Mouse (Mus musculus) midbrain, embryonic 10.5 days (tissue): ENCODE measurements at regions not wholly inside any gene's neighbourhood (a gene's known extent, or its start where the extent isn't known, plus 50 kb on each side); places are given as distances from the start of the nearest gene placed in this dataset.

Experiments
- DNase-seq: peaks from one replicate; pipeline ENCODE4 v3.0.0-alpha.2; 2017; ENCODE audit warnings: low spot score
- H3K27ac ChIP-seq: fragments of 300-500 bp; sonication (generic); replicated peaks from 2 replicates; pipeline ENCODE4 v1.5.1; 2016; ENCODE audit warnings: mild to moderate bottlenecking
- H3K27me3 ChIP-seq: fragments of 300-500 bp; sonication (generic); 2 replicates; pipeline ENCODE4 v1.6.1; 2016; ENCODE audit warnings: low read depth, mild to moderate bottlenecking; ENCODE audit not compliant: poor library complexity, severe bottlenecking
- H3K36me3 ChIP-seq: fragments of 300-500 bp; sonication (generic); 2 replicates; pipeline ENCODE4 v1.6.1; 2016; ENCODE audit warnings: mild to moderate bottlenecking, moderate library complexity
- H3K4me1 ChIP-seq: fragments of 300-500 bp; sonication (generic); 2 replicates; pipeline ENCODE4 v1.6.1; 2016
- H3K4me3 ChIP-seq: fragments of 300-500 bp; sonication (generic); 2 replicates; pipeline ENCODE4 v1.5.1; 2016; ENCODE audit warnings: mild to moderate bottlenecking, moderate library complexity
- H3K9me3 ChIP-seq: fragments of 300-500 bp; sonication (generic); replicated peaks from 2 replicates; pipeline ENCODE4 v1.6.1; 2016; ENCODE audit warnings: mild to moderate bottlenecking
- WGBS: fragments of 180-500 bp; shearing (Covaris S2); methylation state at CpG from one replicate; pipeline ENCODE4 v1.1.7; 2016; 5-methylcytosine and 5-hydroxymethylcytosine counted together

DNA sequence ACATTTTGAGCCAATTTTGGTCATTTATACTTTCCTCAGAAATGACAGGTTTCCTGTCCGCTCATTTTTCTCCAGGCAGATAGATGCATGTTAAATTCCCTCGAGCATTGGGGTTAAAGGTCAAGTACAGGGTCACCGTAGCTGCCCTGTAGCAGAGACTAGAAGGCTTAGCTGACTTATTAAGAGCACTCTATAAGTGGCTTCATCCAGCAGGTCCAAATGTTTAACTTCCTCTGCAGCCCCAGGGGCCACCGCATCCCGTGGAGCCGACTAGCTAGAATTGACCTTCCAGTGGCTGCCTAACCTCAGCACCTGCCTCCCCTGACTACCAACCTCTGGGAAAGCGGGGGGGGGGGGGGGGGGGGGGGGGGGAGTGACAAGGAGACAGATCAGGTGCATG, 114.7 kb downstream of the Rpl14 start:
- H3K4me3 ChIP-seq, result no peak overlapping the region
- WGBS, result 37% methylated on average over 6 of the region's 7 CpGs
- H3K9me3 ChIP-seq, result no peaks in the 10 kb centered on the region
- H3K4me1 ChIP-seq, result peaks cover 48% of the 10 kb centered on the region
- peaks cover 5% of the 10 kb centered on the region for H3K27me3 ChIP-seq
- no peak for DNase-seq
- H3K27ac ChIP-seq, result no peak overlapping the region
- no peaks in the 10 kb centered on the region for H3K36me3 ChIP-seq

DNA sequence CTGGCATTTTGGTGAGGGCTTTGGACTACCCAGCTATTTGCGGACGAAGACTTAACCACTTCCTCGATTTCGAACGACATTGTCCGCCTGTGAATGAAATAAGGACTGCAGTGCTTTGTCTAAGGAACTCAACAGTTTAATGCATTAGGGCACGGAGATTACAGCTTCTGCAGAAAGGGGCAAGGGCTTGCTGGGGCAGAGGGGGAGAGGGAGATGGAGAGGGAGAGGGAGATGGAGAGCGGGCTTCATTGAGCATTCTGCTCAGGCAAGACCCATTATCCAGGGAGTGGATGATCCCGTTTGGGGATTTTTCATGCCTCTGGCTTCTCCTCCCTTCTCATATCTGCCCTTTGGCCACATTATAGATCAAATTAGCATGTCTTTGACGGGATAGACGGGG, 117.8 kb downstream of the Rpl14 start:
- 51% methylated on average over 11 of the region's 11 CpGs for WGBS
- no peaks in the 10 kb centered on the region for H3K9me3 ChIP-seq

DNA sequence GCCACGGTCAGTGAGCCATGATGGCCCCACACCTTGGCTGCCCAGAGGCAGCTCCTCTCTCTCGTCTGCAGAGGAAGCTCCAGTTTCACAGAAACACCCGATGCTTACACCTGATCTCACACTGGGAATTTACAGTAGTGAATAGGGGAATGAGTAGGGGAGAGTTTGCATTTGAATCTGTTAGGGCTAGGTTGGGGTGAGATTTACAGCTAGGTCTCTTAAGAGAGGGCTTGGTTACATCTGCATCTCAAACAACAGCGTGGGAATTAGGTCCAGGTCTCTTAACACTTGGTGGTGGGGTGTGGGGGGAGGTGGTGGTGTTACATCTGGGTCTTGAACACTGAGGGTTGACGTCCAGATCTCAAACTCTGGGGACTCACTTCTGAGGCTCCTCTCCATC, 119.3 kb downstream of the Rpl14 start:
- H3K27ac ChIP-seq, result peak overlapping the region; percentile 89
- DNase-seq, result no peak
- WGBS, result 22% methylated on average over 5 of the region's 5 CpGs
- H3K36me3 ChIP-seq, result no peaks in the 10 kb centered on the region
- no peaks in the 10 kb centered on the region for H3K9me3 ChIP-seq
- H3K27me3 ChIP-seq, result peaks cover 5% of the 10 kb centered on the region
- peak overlapping the region; percentile 37; the same call in 1 of the 2 replicates for H3K4me3 ChIP-seq
- H3K4me1 ChIP-seq, result peaks cover 53% of the 10 kb centered on the region

More for the DNA sequence above, 117.8 kb downstream of the Rpl14 start:
- Histone ChIP-seq H3K4me3 (no peak overlapping the region), H3K27ac (peak overlapping the region; percentile 89; the same call in 1 of the 2 replicates), H3K36me3 (no peaks in the 10 kb centered on the region), H3K4me1 (peaks cover 62% of the 10 kb centered on the region), H3K27me3 (peaks cover 5% of the 10 kb centered on the region)
- no peak for DNase-seq

- WGBS, result 1% methylated on average over 30 of the region's 30 CpGs
- Histone ChIP-seq H3K27ac (peak overlapping the region; percentile 89), H3K9me3 (no peaks in the 10 kb centered on the region), H3K4me1 (peaks cover 48% of the 10 kb centered on the region), H3K27me3 (peaks cover 5% of the 10 kb centered on the region), H3K4me3 (peak overlapping the region; percentile 37), H3K36me3 (no peaks in the 10 kb centered on the region)
- DNase-seq, result peak; percentile 90
Observed at GRCm38 (mm10) chr9:120690961-120691941, 120.0 kb downstream of the Rpl14 start.

- Histone ChIP-seq H3K27me3 (peaks cover 5% of the 10 kb centered on the region), H3K27ac (peak overlapping the region; percentile 89), H3K4me1 (peaks cover 41% of the 10 kb centered on the region), H3K9me3 (no peaks in the 10 kb centered on the region), H3K4me3 (peak overlapping the region; percentile 37), H3K36me3 (no peaks in the 10 kb centered on the region)
- 17% methylated on average over 14 of the region's 14 CpGs for WGBS
- DNase-seq, result no peak
Observed at GRCm38 (mm10) chr9:120691971-120692401, 120.7 kb downstream of the Rpl14 start.

DNA sequence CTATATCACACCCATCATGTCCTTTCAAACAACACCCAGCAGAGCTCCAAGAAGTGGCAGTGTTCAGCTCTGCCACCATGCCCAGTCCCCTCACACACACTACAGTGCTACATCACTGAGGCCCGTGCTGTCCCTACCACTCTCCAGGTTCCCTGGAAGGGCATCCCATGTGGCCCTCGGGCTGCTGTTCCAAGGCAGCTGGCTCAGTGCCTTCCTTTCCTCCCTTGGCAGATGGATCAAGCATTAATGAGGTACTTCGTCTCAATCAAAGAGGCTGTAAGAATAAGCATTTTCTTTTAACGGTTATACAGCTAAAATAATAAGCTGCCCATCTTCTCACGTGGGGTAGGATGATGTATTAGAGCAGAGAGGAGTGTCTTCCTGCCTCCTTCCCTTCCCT, 123.2 kb downstream of the Rpl14 start:
- H3K9me3 ChIP-seq, result no peaks in the 10 kb centered on the region
- H3K27ac ChIP-seq, result no peak overlapping the region
- no peak overlapping the region for H3K4me3 ChIP-seq
- no peak for DNase-seq
- peaks cover 5% of the 10 kb centered on the region for H3K27me3 ChIP-seq
- WGBS, result 84% methylated on average over 5 of the region's 5 CpGs
- peaks cover 35% of the 10 kb centered on the region for H3K4me1 ChIP-seq
- H3K36me3 ChIP-seq, result no peaks in the 10 kb centered on the region

GRCm38 (mm10) chr9:120695966-120696365, 124.7 kb downstream of the Rpl14 start:
- Histone ChIP-seq H3K4me3 (no peak overlapping the region), H3K27ac (no peak overlapping the region), H3K36me3 (no peaks in the 10 kb centered on the region), H3K9me3 (no peaks in the 10 kb centered on the region), H3K27me3 (no peaks in the 10 kb centered on the region), H3K4me1 (peaks cover 20% of the 10 kb centered on the region)
- 91% methylated on average over 10 of the region's 10 CpGs for whole genome bisulfite sequencing
- no peak for DNase-seq

DNA sequence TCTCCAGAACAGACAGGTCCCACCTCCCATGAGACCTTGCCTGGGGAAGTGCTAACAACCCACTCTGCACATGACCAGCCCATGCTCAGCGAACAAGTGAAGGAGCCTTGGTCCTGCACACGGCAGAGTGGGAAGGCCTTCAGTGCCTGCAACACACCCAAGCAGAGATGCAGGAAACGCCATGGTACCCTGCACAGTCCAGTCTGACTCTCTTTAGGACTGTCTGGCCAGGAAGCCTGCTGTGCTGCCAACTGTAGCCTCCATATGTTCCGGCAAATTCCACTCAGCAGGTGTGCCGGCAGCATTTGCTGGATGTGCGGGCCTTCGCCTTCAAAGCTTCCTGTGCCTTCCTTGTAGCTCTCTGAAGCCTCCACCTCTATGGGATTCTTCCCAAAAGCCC, 126.5 kb downstream of the Rpl14 start:
- WGBS, result 88% methylated on average over 7 of the region's 7 CpGs
- Histone ChIP-seq H3K4me1 (peaks cover 3% of the 10 kb centered on the region), H3K27ac (peak overlapping the region; percentile 0; the same call in 1 of the 2 replicates), H3K27me3 (no peaks in the 10 kb centered on the region), H3K4me3 (no peak overlapping the region), H3K9me3 (no peaks in the 10 kb centered on the region), H3K36me3 (no peaks in the 10 kb centered on the region)
- no peak for DNase-seq

DNA sequence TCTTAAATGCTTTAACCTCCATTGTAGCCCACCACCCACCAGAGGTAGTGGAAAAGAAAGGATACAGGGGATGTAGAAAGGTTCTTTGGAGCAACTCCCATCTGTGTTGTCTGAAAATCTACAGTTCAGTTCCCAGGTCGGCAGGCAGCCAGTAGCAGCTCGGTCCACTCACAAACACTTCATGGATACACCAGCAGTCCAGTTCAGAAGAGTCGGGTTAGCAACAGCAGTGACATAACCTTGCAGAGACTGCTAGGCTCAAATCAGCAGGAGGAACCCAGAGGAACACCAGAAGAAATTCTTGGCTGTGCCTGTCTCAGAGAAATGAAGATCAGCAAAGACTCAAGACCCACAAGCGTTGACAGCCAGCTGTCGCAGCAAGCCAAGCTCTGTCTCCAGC, 128.5 kb downstream of the Rpl14 start:
- Histone ChIP-seq H3K9me3 (no peaks in the 10 kb centered on the region), H3K27ac (no peak overlapping the region), H3K4me3 (no peak overlapping the region), H3K4me1 (peaks cover 10% of the 10 kb centered on the region), H3K36me3 (no peaks in the 10 kb centered on the region), H3K27me3 (no peaks in the 10 kb centered on the region)
- WGBS, result 90% methylated on average over 5 of the region's 5 CpGs
- no peak for DNase-seq

DNA sequence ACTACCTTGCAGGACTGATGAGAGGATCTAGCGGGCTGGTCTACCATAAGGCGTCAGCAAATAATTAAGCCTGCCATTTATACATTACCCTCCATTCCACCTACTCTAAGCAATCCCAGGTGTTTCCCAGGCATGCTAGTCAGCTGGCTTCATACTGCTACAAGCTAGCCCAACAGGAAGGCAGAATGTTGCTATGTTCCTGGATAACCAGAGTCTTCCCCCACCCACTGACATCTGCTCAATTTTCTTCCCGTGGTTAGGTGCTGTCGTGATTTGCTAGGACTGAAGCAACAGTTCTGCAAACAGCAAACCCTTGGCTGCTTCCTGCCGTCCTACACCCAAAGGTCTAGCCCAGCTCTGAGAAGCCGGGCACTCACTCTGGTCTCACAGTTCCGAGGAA, 131.6 kb downstream of the Rpl14 start:
- H3K4me3 ChIP-seq, result no peak overlapping the region
- no peak for DNase-seq

DNA sequence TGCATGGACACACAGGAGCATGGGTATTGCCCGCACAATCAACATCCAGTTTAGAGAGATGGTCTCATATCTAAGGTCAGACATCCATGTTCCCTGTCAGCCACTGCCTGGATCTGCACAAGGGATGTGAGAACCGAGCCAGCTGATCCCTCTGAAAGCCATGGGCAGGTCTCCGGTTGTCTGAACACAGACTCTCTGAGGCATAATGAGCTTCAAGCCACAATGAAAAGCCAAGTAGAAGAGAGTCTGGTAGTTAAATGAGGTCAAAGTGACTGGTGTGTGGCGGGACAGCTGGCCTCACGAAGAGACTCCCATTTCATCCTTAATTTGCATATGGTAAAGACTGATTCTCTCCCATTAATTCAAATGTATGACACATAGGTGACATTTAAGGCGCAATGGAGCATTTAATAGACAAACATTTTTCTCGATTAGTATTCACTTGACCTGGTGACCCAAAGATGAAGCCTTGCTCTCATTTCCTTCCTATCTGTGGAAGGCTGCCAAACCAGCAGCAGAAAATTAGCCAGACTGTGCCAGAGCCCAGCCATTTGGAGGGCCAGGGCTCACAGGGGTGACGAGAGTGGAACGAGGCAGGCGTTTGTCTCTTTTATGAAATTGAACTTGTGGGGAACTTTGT, 132.2 kb downstream of the Rpl14 start:
- Histone ChIP-seq H3K27me3 (no peaks in the 10 kb centered on the region), H3K4me3 (no peak overlapping the region), H3K4me1 (peaks cover 23% of the 10 kb centered on the region), H3K9me3 (no peaks in the 10 kb centered on the region), H3K36me3 (no peaks in the 10 kb centered on the region), H3K27ac (no peak overlapping the region)
- 75% methylated on average over 10 of the region's 10 CpGs for WGBS
- no peak for DNase-seq

More for the DNA sequence above, 131.6 kb downstream of the Rpl14 start:
- Histone ChIP-seq H3K4me1 (peaks cover 17% of the 10 kb centered on the region), H3K27me3 (no peaks in the 10 kb centered on the region), H3K27ac (peak overlapping the region; percentile 60; the same call in 1 of the 2 replicates), H3K9me3 (no peaks in the 10 kb centered on the region), H3K36me3 (no peaks in the 10 kb centered on the region)
- WGBS, result 84% methylated on average over 7 of the region's 7 CpGs

DNA sequence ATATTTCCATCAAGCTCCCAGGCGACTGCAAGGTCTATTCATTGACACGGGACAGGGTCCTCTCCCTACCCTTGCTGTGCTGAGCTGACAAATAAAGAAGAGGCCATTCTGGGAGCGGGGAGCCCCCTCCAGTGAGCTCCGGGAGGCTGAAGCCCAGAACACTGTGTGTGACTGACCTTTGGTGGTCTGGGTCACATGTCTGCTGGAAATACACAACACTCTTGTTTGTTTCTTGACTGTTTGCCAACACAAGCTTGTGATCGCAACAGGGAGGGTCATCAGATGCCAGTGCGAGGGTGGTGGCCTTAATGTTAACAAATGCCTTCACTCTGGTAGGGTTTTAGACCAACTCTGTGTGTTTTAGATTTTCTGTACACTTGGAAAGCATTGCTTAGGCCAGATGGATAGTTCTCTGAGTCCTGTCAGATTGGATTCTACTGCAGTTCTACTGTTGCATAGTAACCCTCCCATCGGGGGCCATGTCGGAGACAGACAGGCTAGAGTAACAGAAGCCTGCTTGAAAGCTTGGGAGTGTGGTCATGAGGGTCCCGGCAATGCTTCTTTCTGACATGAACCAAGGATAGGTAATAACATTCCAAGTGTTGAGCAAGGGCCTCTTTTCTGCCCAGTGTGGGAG, 135.4 kb downstream of the Rpl14 start:
- Histone ChIP-seq H3K4me1 (peaks cover 30% of the 10 kb centered on the region), H3K4me3 (no peak overlapping the region), H3K9me3 (0 out of 2 replicates have a peak, but pooled peaks cover 7% of the 10 kb centered on the region), H3K36me3 (no peaks in the 10 kb centered on the region), H3K27ac (no peak overlapping the region), H3K27me3 (no peaks in the 10 kb centered on the region)
- WGBS, result 75% methylated on average over 9 of the region's 9 CpGs
- no peak for DNase-seq
